Mouse (Mus musculus) liver, embryonic 14.5 days (tissue): ENCODE results near the gene Ssr2. TPM values are rescaled to one million over a fixed set of nuclear protein-coding genes. Genes with fewer than 3 reads are reported as not detected.

Experiments used
- ATAC-seq: fragments of 200-750 bp; cut with Nextera tagmentation; 2 replicates; pipeline ENCODE4 v1.8.0; 2017; ENCODE audit warnings: moderate number of reproducible peaks, mild to moderate bottlenecking, moderate library complexity; ENCODE audit not compliant: insufficient read depth
- DNase-seq, 3 experiments: peaks; one replicate each; pipeline ENCODE4 v3.0.0-alpha.2; 2012 to 2013; ENCODE audit warnings: low read depth in 3 of 3, low spot score in 3 of 3
- H3K27ac ChIP-seq: fragments of 300-500 bp; sonication (generic); 2 replicates; pipeline ENCODE4 v1.5.1; 2014; ENCODE audit warnings: moderate library complexity, mild to moderate bottlenecking, control low read depth, inconsistent platforms
- H3K27me3 ChIP-seq: fragments of 300-500 bp; sonication (generic); 2 replicates; pipeline ENCODE4 v1.6.1; 2014; ENCODE audit warnings: mild to moderate bottlenecking, low read length, moderate library complexity; ENCODE audit not compliant: control insufficient read depth, insufficient read depth
- H3K36me3 ChIP-seq: fragments of 300-500 bp; sonication (generic); replicated peaks from 2 replicates; pipeline ENCODE4 v1.6.1; 2014; ENCODE audit warnings: low read depth; ENCODE audit not compliant: control insufficient read depth, insufficient read depth
- H3K4me1 ChIP-seq, 2 experiments: fragments of 200-500 bp in 1 of 2; fragments of 300-500 bp in 1 of 2; sonication (generic) in 1 of 2; replicated peaks; 2 replicates each; pipeline ENCODE4 v1.6.1; 2012 to 2014; ENCODE audit warnings: antibody characterized with exemption in 1 of 2, inconsistent platforms in 1 of 2, low read length in 1 of 2; ENCODE audit not compliant: control insufficient read depth in 2 of 2, insufficient read depth in 2 of 2
- H3K4me2 ChIP-seq: fragments of 300-500 bp; sonication (generic); 2 replicates; pipeline ENCODE4 v1.6.1; 2014; ENCODE audit warnings: low read depth, mild to moderate bottlenecking, control low read depth, moderate library complexity
- H3K4me3 ChIP-seq, 2 experiments: fragments of 200-500 bp in 1 of 2; fragments of 300-500 bp in 1 of 2; sonication (generic) in 1 of 2; 2 replicates each; pipeline ENCODE4 v1.5.1; 2012 to 2014; ENCODE audit warnings: low read depth in 2 of 2, low read length in 2 of 2, mild to moderate bottlenecking in 2 of 2, control low read depth in 1 of 2, inconsistent platforms in 1 of 2, moderate library complexity in 1 of 2; ENCODE audit not compliant: insufficient read depth in 1 of 2
- H3K9ac ChIP-seq: fragments of 300-500 bp; sonication (generic); replicated peaks from 2 replicates; pipeline ENCODE4 v1.6.1; 2014; ENCODE audit warnings: mild to moderate bottlenecking, control low read depth, moderate library complexity
- H3K9me3 ChIP-seq: fragments of 300-500 bp; sonication (generic); 2 replicates; pipeline ENCODE4 v1.6.1; 2016; ENCODE audit warnings: low read length, mixed read lengths; ENCODE audit not compliant: control insufficient read depth
- CTCF ChIP-seq: IDR thresholded peaks from 2 replicates; pipeline ENCODE4 v1.5.1; 2016; ENCODE audit warnings: antibody characterized with exemption, low read depth, control low read depth
- EP300 ChIP-seq: IDR thresholded peaks from 2 replicates; pipeline ENCODE4 v1.6.1; 2016; ENCODE audit warnings: antibody characterized with exemption, low read depth
- WGBS: fragments of 180-500 bp; shearing (Covaris S2); extraction: QIAGEN DNeasy Blood & Tissue Kit; methylation state at CpG from one replicate; pipeline ENCODE4 v1.1.7; 2014; ENCODE audit not compliant: insufficient replicate concordance; 5-methylcytosine and 5-hydroxymethylcytosine counted together
- polyA plus RNA-seq, 2 experiments: library from polyadenylated mRNA; depleted of rRNA in 1 of 2; stranded (reverse) in 1 of 2; unstranded in 1 of 2; fragments of >200 nt; fragmentation: Nextera tagmentation in 1 of 2; extraction: Ambion mirVana in 1 of 2; gene quantifications; 2 replicates each; pipeline versions ENCODE4 v1.2.1 to v1.2.3; 2012 to 2014

The Ssr2 gene
- polyA plus RNA-seq, 2 experiments = 165 to 173 TPM

- no peak overlapping the region for H3K4me2 ChIP-seq
- H3K36me3 ChIP-seq = peaks cover 29% of the 10 kb centered on the region
- H3K9me3 ChIP-seq = no peaks in the 10 kb centered on the region
- H3K27ac ChIP-seq = no peak overlapping the region; the same call in 1 of the 2 replicates
- TF ChIP-seq EP300 (no peak), CTCF (no peak)
- H3K27me3 ChIP-seq = no peaks in the 10 kb centered on the region
- 62% methylated on average over 2 of the region's 2 CpGs for WGBS
- H3K9ac ChIP-seq = no peak overlapping the region
- ATAC-seq (no peak), DNase-seq (no peak)
- H3K4me3 ChIP-seq = no peak overlapping the region
- H3K4me1 ChIP-seq = peaks cover 0 to 6% of the 10 kb centered on the region in 2 experiments; a peak in 1 of 4 replicates
Measured at GRCm38 (mm10) chr3:88568615-88569014, 7.1 kb upstream of the Ssr2 start.

DNA sequence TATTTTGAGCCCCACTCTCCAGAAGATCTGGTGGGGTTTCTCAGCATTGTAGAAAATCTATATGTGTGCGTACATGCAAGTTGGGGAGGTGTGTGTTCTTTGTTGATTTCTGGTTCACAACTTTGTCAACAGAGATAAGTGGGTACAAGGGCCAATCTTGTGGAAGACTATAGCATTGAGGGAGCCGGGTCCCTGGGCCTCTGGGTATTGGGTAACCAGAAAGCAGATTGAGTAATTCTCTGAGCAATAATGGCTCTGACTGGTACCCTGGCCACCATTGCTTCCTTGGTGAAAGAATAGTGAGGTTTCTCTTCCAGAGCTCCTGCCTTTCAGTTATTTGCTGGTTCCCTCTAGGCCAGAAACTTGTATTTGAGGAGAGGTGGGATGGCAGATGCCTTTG lies 6.6 kb upstream of the Ssr2 start:
- DNase-seq = no peak
- Histone ChIP-seq H3K9me3 (no peaks in the 10 kb centered on the region), H3K4me2 (no peak overlapping the region), H3K27ac (no peak overlapping the region), H3K27me3 (no peaks in the 10 kb centered on the region), H3K4me1 (peaks cover 0 to 6% of the 10 kb centered on the region in 2 experiments; a peak in 1 of 4 replicates), H3K36me3 (peaks cover 26% of the 10 kb centered on the region), H3K4me3 (no peak overlapping the region), H3K9ac (no peak overlapping the region)
- no peak for TF ChIP-seq EP300
- no peak for TF ChIP-seq CTCF
- WGBS = 63% methylated on average over 2 of the region's 2 CpGs
- peak; percentile 53 for ATAC-seq

DNA sequence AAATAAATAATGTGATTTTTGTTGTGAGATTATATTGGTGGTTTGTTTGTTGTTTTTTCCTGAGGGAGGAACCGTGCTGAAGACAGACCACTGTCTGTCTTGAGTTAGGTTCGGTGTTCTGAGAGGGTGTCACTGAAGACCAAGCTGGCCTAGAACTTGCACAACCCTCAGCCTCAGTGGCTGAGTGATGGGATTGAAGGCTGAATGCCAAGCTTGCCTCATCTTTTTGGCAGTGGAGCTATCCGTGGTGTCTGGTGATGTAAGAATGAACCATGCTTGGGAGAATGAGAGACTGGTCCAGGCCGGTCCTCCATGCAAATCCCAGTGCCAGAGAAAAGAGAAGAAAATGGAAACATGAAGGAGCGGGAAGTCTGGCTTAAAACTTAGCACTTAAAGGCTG lies 6.0 kb upstream of the Ssr2 start:
- Histone ChIP-seq H3K4me1 (peaks cover 0 to 6% of the 10 kb centered on the region in 2 experiments; a peak in 1 of 4 replicates), H3K9me3 (no peaks in the 10 kb centered on the region), H3K4me3 (no peak overlapping the region), H3K4me2 (no peak overlapping the region), H3K9ac (no peak overlapping the region), H3K36me3 (peaks cover 22% of the 10 kb centered on the region), H3K27ac (no peak overlapping the region), H3K27me3 (no peaks in the 10 kb centered on the region)
- DNase-seq (no peak), ATAC-seq (no peak)
- 80% methylated on average over 5 of the region's 5 CpGs for WGBS
- TF ChIP-seq EP300 (no peak), CTCF (no peak)

DNA sequence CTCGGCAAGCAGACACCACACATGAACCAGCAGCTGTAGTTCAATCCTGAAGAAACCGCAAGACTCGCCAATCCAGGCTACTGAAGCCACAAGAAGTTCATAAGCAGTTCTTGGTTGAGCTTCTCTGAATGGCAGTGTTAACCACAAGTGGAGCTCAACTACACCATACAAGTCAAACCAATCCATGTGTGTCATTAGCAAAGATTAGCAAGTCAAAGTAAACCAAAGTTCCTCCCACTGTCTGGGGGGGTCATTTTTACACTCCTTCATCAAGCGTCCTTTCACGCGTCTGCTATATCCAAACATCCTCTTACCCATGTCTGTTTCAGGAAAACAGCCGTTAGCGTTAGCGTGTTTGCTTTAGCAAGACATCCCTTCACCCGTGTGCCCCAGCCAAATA lies 5.3 kb upstream of the Ssr2 start:
- no peak overlapping the region for H3K27ac ChIP-seq
- peaks cover 0 to 6% of the 10 kb centered on the region in 2 experiments; a peak in 1 of 4 replicates for H3K4me1 ChIP-seq
- no peak for ATAC-seq
- no peak for DNase-seq
- no peak overlapping the region for H3K4me3 ChIP-seq
- no peaks in the 10 kb centered on the region for H3K27me3 ChIP-seq
- TF ChIP-seq CTCF (no peak), EP300 (no peak)
- no peaks in the 10 kb centered on the region for H3K9me3 ChIP-seq
- H3K4me2 ChIP-seq = no peak overlapping the region
- H3K9ac ChIP-seq = no peak overlapping the region
- peaks cover 22% of the 10 kb centered on the region for H3K36me3 ChIP-seq
- WGBS = 80% methylated on average over 10 of the region's 10 CpGs

DNA sequence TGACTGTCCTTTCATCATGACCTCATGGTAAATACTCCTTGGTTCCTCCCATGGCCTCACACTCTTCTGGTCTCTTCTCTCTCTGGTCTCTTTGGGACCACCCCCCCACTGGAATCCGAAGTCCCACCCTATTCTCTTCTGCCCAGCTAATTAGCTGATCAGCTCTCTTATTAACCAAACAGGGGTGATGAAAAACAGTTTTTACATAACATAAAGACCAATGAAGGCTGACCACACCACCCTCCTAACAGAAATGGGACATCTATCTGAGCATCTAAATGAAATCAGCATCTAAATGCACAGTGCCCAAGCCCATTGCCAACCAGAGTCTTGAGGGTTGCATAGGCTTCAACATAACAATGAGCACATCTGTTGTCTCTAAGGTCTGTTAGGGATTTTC lies 3.8 kb upstream of the Ssr2 start:
- Histone ChIP-seq H3K27ac (no peak overlapping the region), H3K36me3 (peaks cover 13% of the 10 kb centered on the region), H3K4me1 (peaks cover 0 to 6% of the 10 kb centered on the region in 2 experiments; a peak in 1 of 4 replicates), H3K4me3 (no peak overlapping the region), H3K27me3 (no peaks in the 10 kb centered on the region), H3K9me3 (no peaks in the 10 kb centered on the region), H3K9ac (no peak overlapping the region), H3K4me2 (no peak overlapping the region)
- WGBS = 56% methylated on average over 1 of the region's 1 CpGs
- no peak for ATAC-seq
- no peak for TF ChIP-seq CTCF
- no peak for TF ChIP-seq EP300
- no peak for DNase-seq
